Mouse (Mus musculus) MEL (cell line): ENCODE measurements at regions not wholly inside any gene's neighbourhood (a gene's known extent, or its start where the extent isn't known, plus 50 kb on each side); places are given as distances from the start of the nearest gene placed in this dataset.
"Not testable (repeated sequence)": the region's sequence is repeated elsewhere in the genome, so short reads cannot be mapped to it uniquely, and the experiment has no call there.

Experiments used
- DNase-seq: peaks from one replicate; pipeline ENCODE4 v3.0.0; 2011; ENCODE audit warnings: low read depth, low spot score
- H3K27ac ChIP-seq: 2 replicates; pipeline ENCODE4 v1.5.1; 2012; ENCODE audit warnings: low read depth, mild to moderate bottlenecking, control low read depth, low read length, moderate library complexity; ENCODE audit not compliant: control insufficient read depth
- H3K27me3 ChIP-seq, 2 experiments: fragments of 150-350 bp in 1 of 2; sonication (generic) in 1 of 2; 2 replicates each; pipeline ENCODE4 v1.6.1; 2012; ENCODE audit warnings: low read length in 2 of 2, mild to moderate bottlenecking in 2 of 2, improper control_type of control experiment in 1 of 2, moderate library complexity in 1 of 2; ENCODE audit not compliant: insufficient read depth in 2 of 2, control insufficient read depth in 1 of 2
- H3K36me3 ChIP-seq, 2 experiments: 2 replicates each; pipeline ENCODE4 v1.6.1; 2012 to 2014; ENCODE audit warnings: low read length in 2 of 2, improper control_type of control experiment in 1 of 2, inconsistent platforms in 1 of 2, mild to moderate bottlenecking in 1 of 2; ENCODE audit not compliant: insufficient read depth in 2 of 2, control insufficient read depth in 1 of 2
- H3K4me1 ChIP-seq, 2 experiments: fragments of 150-350 bp in 1 of 2; sonication (generic) in 1 of 2; 2 replicates each; pipeline ENCODE4 v1.6.1; 2012; ENCODE audit warnings: low read length in 2 of 2, improper control_type of control experiment in 1 of 2, mild to moderate bottlenecking in 1 of 2; ENCODE audit not compliant: insufficient read depth in 2 of 2, control insufficient read depth in 1 of 2
- H3K4me3 ChIP-seq, 2 experiments: fragments of 150-350 bp in 1 of 2; sonication (generic) in 1 of 2; 2 replicates each; pipeline ENCODE4 v1.5.1; 2012; ENCODE audit warnings: low read depth in 2 of 2, low read length in 2 of 2, mild to moderate bottlenecking in 2 of 2, moderate library complexity in 2 of 2, control low read depth in 1 of 2, improper control_type of control experiment in 1 of 2; ENCODE audit not compliant: control insufficient read depth in 1 of 2, insufficient read depth in 1 of 2
- H3K79me2 ChIP-seq: 2 replicates; pipeline ENCODE4 v1.6.1; 2012; ENCODE audit warnings: mild to moderate bottlenecking, low read length, moderate library complexity; ENCODE audit not compliant: control insufficient read depth, poor library complexity, insufficient read depth
- H3K9ac ChIP-seq: 2 replicates; pipeline ENCODE4 v1.6.1; 2012; ENCODE audit warnings: low read depth, mild to moderate bottlenecking, control low read depth, low read length, moderate library complexity; ENCODE audit not compliant: control insufficient read depth, poor library complexity, severe bottlenecking
- H3K9me3 ChIP-seq: fragments of 150-350 bp; sonication (generic); replicated peaks from 2 replicates; pipeline ENCODE4 v1.6.1; 2012; ENCODE audit warnings: mild to moderate bottlenecking, low read length, improper control_type of control experiment, moderate library complexity; ENCODE audit not compliant: insufficient read depth
- BHLHE40 ChIP-seq: IDR thresholded peaks from 2 replicates; pipeline ENCODE4 v1.6.1; 2012; ENCODE audit warnings: low read depth, mild to moderate bottlenecking, inconsistent platforms, low read length, improper control_type of control experiment, borderline replicate concordance
- EP300 ChIP-seq, 2 experiments: IDR thresholded peaks; 2 replicates each; pipeline ENCODE4 v1.6.1; 2011; ENCODE audit warnings: improper control_type of control experiment in 2 of 2, low read length in 2 of 2, low read depth in 1 of 2, mild to moderate bottlenecking in 1 of 2
- ETS1 ChIP-seq: IDR thresholded peaks from 2 replicates; pipeline ENCODE4 v1.6.1; 2012; ENCODE audit warnings: low read depth, mild to moderate bottlenecking, inconsistent platforms, low read length, improper control_type of control experiment, moderate library complexity
- GABPA ChIP-seq: IDR thresholded peaks from 2 replicates; pipeline ENCODE4 v1.6.1; 2012; ENCODE audit warnings: low read depth, mild to moderate bottlenecking, inconsistent platforms, low read length, improper control_type of control experiment, moderate library complexity
- HCFC1 ChIP-seq: IDR thresholded peaks from 2 replicates; pipeline ENCODE4 v1.6.1; 2012; ENCODE audit warnings: low read depth, mild to moderate bottlenecking, inconsistent platforms, low read length, improper control_type of control experiment, moderate library complexity
- JUND ChIP-seq: IDR thresholded peaks from 2 replicates; pipeline ENCODE4 v1.6.1; 2011; ENCODE audit warnings: low read depth, mild to moderate bottlenecking, improper control_type of control experiment, low read length
- MAX ChIP-seq: IDR thresholded peaks from 2 replicates; pipeline ENCODE4 v1.6.1; 2011; ENCODE audit warnings: low read length, improper control_type of control experiment
- MYB ChIP-seq: IDR thresholded peaks from 2 replicates; pipeline ENCODE4 v1.6.1; 2011; ENCODE audit warnings: mild to moderate bottlenecking, low read depth, low read length, improper control_type of control experiment
- NELFE ChIP-seq: IDR thresholded peaks from 2 replicates; pipeline ENCODE4 v1.6.1; 2011; ENCODE audit warnings: low read depth, low read length, improper control_type of control experiment
- NRF1 ChIP-seq: IDR thresholded peaks from 2 replicates; pipeline ENCODE4 v1.6.1; 2014; ENCODE audit warnings: low read depth, mild to moderate bottlenecking, inconsistent platforms, low read length, improper control_type of control experiment, moderate library complexity; ENCODE audit not compliant: poor library complexity, insufficient read depth, severe bottlenecking
- POLR2AphosphoS2 ChIP-seq: IDR thresholded peaks from 2 replicates; pipeline ENCODE4 v1.6.1; 2011; ENCODE audit warnings: low read length, improper control_type of control experiment
- POLR2AphosphoS5 ChIP-seq: IDR thresholded peaks from 2 replicates; pipeline ENCODE4 v1.6.1; 2012; ENCODE audit warnings: low read depth, borderline replicate concordance, mild to moderate bottlenecking, inconsistent platforms, low read length, moderate library complexity, mixed read lengths
- SMC3 ChIP-seq: IDR thresholded peaks from 2 replicates; pipeline ENCODE4 v1.6.1; 2011; ENCODE audit warnings: low read depth, low read length, improper control_type of control experiment
- TAL1 ChIP-seq: IDR thresholded peaks from 2 replicates; pipeline ENCODE4 v1.6.1; 2012; ENCODE audit warnings: mild to moderate bottlenecking, inconsistent platforms, low read length, moderate library complexity, mixed read lengths
- TCF12 ChIP-seq: IDR thresholded peaks from 2 replicates; pipeline ENCODE4 v1.6.1; 2014; ENCODE audit warnings: low read depth, mild to moderate bottlenecking, inconsistent platforms, low read length, improper control_type of control experiment, moderate library complexity
- ZKSCAN1 ChIP-seq: IDR thresholded peaks from 2 replicates; pipeline ENCODE4 v1.6.1; 2012; ENCODE audit warnings: low read depth, mild to moderate bottlenecking, inconsistent platforms, low read length, improper control_type of control experiment, moderate library complexity

DNA sequence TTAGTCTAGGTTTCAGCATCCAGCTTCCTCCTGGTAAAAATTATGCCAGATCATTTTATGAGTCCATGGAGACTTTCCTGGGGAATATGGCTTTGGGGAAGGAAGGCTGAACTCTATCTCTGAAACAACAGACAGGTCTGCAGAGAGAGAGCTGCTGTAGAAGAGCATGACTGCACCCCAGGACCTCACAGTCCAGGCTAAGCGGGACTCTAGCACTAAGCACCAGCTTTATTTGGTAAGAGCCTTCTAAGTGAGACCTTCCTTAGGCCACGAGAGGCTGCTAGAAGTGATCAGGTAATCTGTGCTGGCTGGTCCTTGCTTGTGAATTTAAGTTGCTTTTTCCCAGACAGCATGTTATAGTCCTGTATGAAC is 711.3 kb upstream of the Slc39a10 start:
- Histone ChIP-seq H3K9me3 (no peaks in the 10 kb centered on the region), H3K27ac (no peak overlapping the region), H3K79me2 (no peaks in the 10 kb centered on the region), H3K9ac (no peak overlapping the region), H3K36me3 (no peaks in the 10 kb centered on the region), H3K27me3 (no peaks in the 10 kb centered on the region), H3K4me3 (no peak overlapping the region), H3K4me1 (no peaks in the 10 kb centered on the region)
- no peak for DNase-seq
- no peak for TF ChIP-seq NELFE
- TF ChIP-seq POLR2AphosphoS5, result no peak
- TF ChIP-seq BHLHE40, result no peak
- no peak for TF ChIP-seq SMC3
- no peak for TF ChIP-seq JUND
- no peak for TF ChIP-seq TCF12
- no peak for TF ChIP-seq ETS1
- no peak for TF ChIP-seq HCFC1
- TF ChIP-seq ZKSCAN1, result no peak
- TF ChIP-seq MAX, result no peak
- TF ChIP-seq, all 39 proteins: peak for 0

GRCm38 (mm10) chr1:47603294-47603988 is 710.8 kb upstream of the Slc39a10 start:
- no peaks in the 10 kb centered on the region for H3K9me3 ChIP-seq
- H3K79me2 ChIP-seq, result no peaks in the 10 kb centered on the region
- no peak for TF ChIP-seq EP300 (IDR thresholded peaks at IDR 0.05; ENCODE audit: low read depth in 1 of 2, low read length in 2 of 2)
- TF ChIP-seq MAX, result no peak
- TF ChIP-seq GABPA, result no peak
- TF ChIP-seq MYB, result no peak
- no peak for TF ChIP-seq TAL1
- no peak for TF ChIP-seq POLR2AphosphoS2
- no peak for TF ChIP-seq ETS1
- TF ChIP-seq HCFC1, result no peak
- no peak for TF ChIP-seq NRF1
- no peak for TF ChIP-seq JUND
- no peak for TF ChIP-seq SMC3
- no peaks in the 10 kb centered on the region for H3K4me1 ChIP-seq
- no peak for DNase-seq
- no peaks in the 10 kb centered on the region for H3K36me3 ChIP-seq
- no peak overlapping the region for H3K27ac ChIP-seq
- no peak overlapping the region for H3K9ac ChIP-seq
- no peaks in the 10 kb centered on the region for H3K27me3 ChIP-seq
- no peak overlapping the region for H3K4me3 ChIP-seq

- H3K27me3 ChIP-seq, H3K9ac ChIP-seq, H3K9me3 ChIP-seq, DNase-seq, H3K4me1 ChIP-seq, H3K36me3 ChIP-seq, H3K79me2 ChIP-seq, H3K27ac ChIP-seq, H3K4me3 ChIP-seq: not testable (repeated sequence)
These were observed 701.0 kb upstream of the Slc39a10 start for GRCm38 (mm10) chr1:47593641-47594040.
